Mouse (Mus musculus): Measurements from ENCODE around the gene Tnfrsf11a.

GRCm38 (mm10) chr1:105742481-105742880 is 38.0 kb upstream of the Tnfrsf11a start:
- no peak for TF ChIP-seq CTCF (IDR thresholded peaks at IDR 0.05; ENCODE audit: extremely low read depth, insufficient read depth, low read length)
- no peak for TF ChIP-seq POLR2A (IDR thresholded peaks at IDR 0.05; ENCODE audit: extremely low read depth, insufficient read depth, low read length)
